Mouse (Mus musculus): Measurements from ENCODE around the gene Zfp414. TPM values are rescaled to one million over a fixed set of nuclear protein-coding genes. Genes with fewer than 3 reads are reported as not detected.
"Not testable (repeated sequence)": the region's sequence is repeated elsewhere in the genome, so short reads cannot be mapped to it uniquely, and the experiment has no call there.

The Zfp414 gene
- polyA plus RNA-seq, 1 experiment from 2014 or later, result 53.3 TPM

DNA sequence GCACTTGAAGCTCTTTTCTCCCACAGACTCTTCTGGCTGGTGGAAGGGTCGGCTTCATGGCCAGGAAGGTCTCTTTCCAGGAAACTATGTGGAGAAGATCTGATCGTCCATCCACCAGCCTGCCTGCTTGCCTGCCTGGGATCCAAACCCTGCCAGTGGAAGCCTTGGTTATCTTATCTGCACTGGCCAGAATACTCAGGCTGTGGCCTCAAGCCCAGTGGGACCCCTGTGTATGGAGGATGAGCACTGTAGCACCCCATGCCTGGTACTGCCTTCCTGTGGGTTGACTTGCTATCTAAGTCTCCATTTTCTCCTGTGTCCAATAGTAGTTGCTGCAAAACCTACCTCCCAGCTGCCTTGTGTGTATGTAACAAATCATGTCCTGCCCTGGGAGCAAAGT lies 21.6 kb upstream of the Zfp414 start:
- WGBS, result 87% methylated on average over 2 of the region's 2 CpGs
- no peak overlapping the region for H3K9ac ChIP-seq (replicated peaks; ENCODE audit: low read length)
- DNase-seq (ENCODE audit: low spot score) (no peak), ATAC-seq (replicated peaks; ENCODE audit: insufficient number of reproducible peaks, low FRiP score, low TSS enrichment, low read depth) (no peak)
- no peak overlapping the region for H3K27ac ChIP-seq (replicated peaks; ENCODE audit: low read depth, low read length)
- no peak overlapping the region for H3K4me3 ChIP-seq (ENCODE audit: low read depth, low read length)
- no peak overlapping the region for H3K4me2 ChIP-seq (ENCODE audit: low read depth, low read length)
- H3K27me3 ChIP-seq (ENCODE audit: control insufficient read depth, insufficient read depth, low read length), result no peaks in the 10 kb centered on the region
- no peaks in the 10 kb centered on the region for H3K9me3 ChIP-seq (replicated peaks; ENCODE audit: control insufficient read depth, low read length)
- no peaks in the 10 kb centered on the region for H3K36me3 ChIP-seq (replicated peaks; ENCODE audit: control insufficient read depth, insufficient read depth, low read depth, low read length)
- H3K4me1 ChIP-seq (ENCODE audit: control insufficient read depth, insufficient read depth, low read length), result no peaks in the 10 kb centered on the region

DNA sequence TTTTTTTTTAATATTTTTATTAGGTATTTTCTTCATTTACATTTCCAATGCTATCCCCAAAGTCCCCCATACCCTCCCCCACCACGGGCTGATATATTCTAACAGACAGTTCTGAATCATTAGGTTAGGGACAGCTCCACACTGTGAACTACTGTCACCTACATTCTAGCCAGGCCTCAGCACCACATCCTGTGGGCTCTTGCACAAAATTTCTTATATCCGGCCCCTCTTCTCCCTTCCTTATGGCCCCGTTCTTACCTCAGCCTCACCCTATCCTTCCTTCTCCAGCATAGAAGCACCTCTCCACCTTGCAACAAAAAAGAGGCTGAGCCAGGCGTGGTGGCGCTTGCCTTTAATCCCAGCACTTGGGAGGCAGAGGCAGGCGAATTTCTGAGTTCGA lies 18.3 kb upstream of the Zfp414 start:
- Histone ChIP-seq H3K4me3 (ENCODE audit: low read depth, low read length) (no peak overlapping the region), H3K27ac (replicated peaks; ENCODE audit: low read depth, low read length) (no peak overlapping the region), H3K36me3 (replicated peaks; ENCODE audit: control insufficient read depth, insufficient read depth, low read depth, low read length) (no peaks in the 10 kb centered on the region), H3K27me3 (ENCODE audit: control insufficient read depth, insufficient read depth, low read length) (no peaks in the 10 kb centered on the region), H3K4me1 (ENCODE audit: control insufficient read depth, insufficient read depth, low read length) (no peaks in the 10 kb centered on the region), H3K4me2 (ENCODE audit: low read depth, low read length) (no peak overlapping the region), H3K9ac (replicated peaks; ENCODE audit: low read length) (no peak overlapping the region), H3K9me3 (replicated peaks; ENCODE audit: control insufficient read depth, low read length) (no peaks in the 10 kb centered on the region)
- DNase-seq (ENCODE audit: low spot score) (no peak), ATAC-seq (replicated peaks; ENCODE audit: insufficient number of reproducible peaks, low FRiP score, low TSS enrichment, low read depth) (no peak)
- WGBS, result 82% methylated on average over 7 of the region's 7 CpGs

DNA sequence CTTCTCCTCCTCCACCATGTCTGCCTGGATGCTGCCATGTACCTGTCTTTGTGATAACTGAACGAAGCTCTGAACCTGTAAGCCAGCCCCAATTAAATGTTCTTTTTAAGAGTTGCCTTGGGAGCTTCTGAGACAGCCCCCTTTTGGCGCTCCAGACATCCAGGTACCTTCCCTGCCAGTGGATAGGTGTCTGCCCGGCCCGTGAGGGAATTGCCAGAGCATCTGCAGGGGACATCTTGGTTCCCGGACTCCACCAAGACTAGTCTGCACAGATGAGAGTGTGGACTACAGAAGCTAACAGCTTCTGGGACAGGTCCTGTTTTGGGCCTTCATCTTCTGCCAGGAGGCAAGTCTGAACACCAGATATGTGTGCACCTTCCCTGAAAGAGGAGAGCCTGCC lies 15.2 kb upstream of the Zfp414 start:
- not testable (repeated sequence) for ATAC-seq (replicated peaks; ENCODE audit: insufficient number of reproducible peaks, low FRiP score, low TSS enrichment, low read depth); H3K9me3 ChIP-seq (replicated peaks; ENCODE audit: control insufficient read depth, low read length); H3K4me2 ChIP-seq (ENCODE audit: low read depth, low read length); H3K27ac ChIP-seq (replicated peaks; ENCODE audit: low read depth, low read length); H3K4me1 ChIP-seq (ENCODE audit: control insufficient read depth, insufficient read depth, low read length); H3K27me3 ChIP-seq (ENCODE audit: control insufficient read depth, insufficient read depth, low read length); H3K9ac ChIP-seq (replicated peaks; ENCODE audit: low read length); H3K36me3 ChIP-seq (replicated peaks; ENCODE audit: control insufficient read depth, insufficient read depth, low read depth, low read length); DNase-seq (ENCODE audit: low spot score); H3K4me3 ChIP-seq (ENCODE audit: low read depth, low read length)
- WGBS, result 88% methylated on average over 5 of the region's 5 CpGs

DNA sequence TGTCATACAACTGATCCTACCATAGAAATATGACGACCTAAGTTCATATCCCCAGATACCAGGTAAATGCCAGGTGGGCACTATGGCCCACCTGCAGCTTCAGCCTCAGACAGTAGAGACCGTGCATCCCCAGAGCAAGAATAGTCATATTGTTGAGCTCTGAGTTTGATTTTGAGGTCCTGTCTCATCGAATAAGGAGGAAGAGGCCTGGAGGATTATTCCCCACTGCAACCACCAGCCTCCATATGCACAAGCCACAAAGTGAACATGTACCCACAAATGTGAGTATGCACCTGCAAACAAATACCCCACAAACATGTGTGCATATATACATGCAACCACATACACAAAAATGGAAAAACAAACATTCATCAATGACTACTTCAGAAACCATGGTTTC lies 1.6 kb upstream of the Zfp414 start:
- ATAC-seq (replicated peaks; ENCODE audit: insufficient number of reproducible peaks, low FRiP score, low TSS enrichment, low read depth), result no peak
- Histone ChIP-seq H3K9ac (replicated peaks; ENCODE audit: low read length) (no peak overlapping the region), H3K9me3 (replicated peaks; ENCODE audit: control insufficient read depth, low read length) (no peaks in the 10 kb centered on the region), H3K4me2 (ENCODE audit: low read depth, low read length) (no peak overlapping the region), H3K27me3 (ENCODE audit: control insufficient read depth, insufficient read depth, low read length) (no peaks in the 10 kb centered on the region), H3K27ac (replicated peaks; ENCODE audit: low read depth, low read length) (no peak overlapping the region), H3K36me3 (replicated peaks; ENCODE audit: control insufficient read depth, insufficient read depth, low read depth, low read length) (peaks cover 3% of the 10 kb centered on the region; the same call in 1 of the 2 replicates), H3K4me3 (ENCODE audit: low read depth, low read length) (no peak overlapping the region), H3K4me1 (ENCODE audit: control insufficient read depth, insufficient read depth, low read length) (no peaks in the 10 kb centered on the region; the same call in 1 of the 2 replicates)
- WGBS, result 91% methylated on average over 3 of the region's 3 CpGs
- DNase-seq (ENCODE audit: low spot score), result no peak

DNA sequence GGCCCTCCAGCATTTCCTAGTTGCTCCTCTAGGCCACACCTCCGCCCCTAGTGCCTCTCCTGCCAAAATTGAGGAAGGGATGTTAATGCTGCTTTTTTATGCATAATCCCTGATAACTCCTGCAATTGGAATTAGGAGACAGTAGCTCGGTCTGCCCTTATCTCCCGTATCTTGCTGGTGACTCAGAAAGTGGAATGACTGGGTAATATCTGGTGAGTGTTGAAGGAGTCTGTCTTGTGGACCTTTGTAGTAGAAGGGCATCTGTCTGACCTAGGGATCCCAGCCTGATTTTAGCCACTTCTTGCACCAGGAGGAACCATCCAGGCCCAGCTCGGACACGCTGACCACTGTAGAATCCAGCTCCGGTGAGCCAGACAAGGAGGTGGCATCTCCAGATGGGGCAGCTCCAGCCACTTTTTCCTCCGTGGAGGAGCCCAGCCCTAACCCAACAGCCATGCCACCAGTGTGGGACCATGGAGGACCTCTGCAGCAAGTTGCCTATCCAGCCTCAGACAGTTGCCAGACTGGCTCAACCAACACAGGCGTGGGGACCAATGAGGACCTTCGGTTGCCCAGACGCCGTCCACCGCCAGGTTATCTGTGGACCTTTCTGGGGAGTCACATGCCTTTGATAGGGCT lies 716 bp downstream of the Zfp414 start:
- H3K27me3 ChIP-seq (ENCODE audit: control insufficient read depth, insufficient read depth, low read length), result no peaks in the 10 kb centered on the region
- 75% methylated on average over 12 of the region's 12 CpGs for WGBS
- no peaks in the 10 kb centered on the region for H3K9me3 ChIP-seq (replicated peaks; ENCODE audit: control insufficient read depth, low read length)
- peak overlapping the region; percentile 66 for H3K4me3 ChIP-seq (ENCODE audit: low read depth, low read length)
- 0 out of 2 replicates have a peak, but pooled peaks have one; percentile 2 for ATAC-seq (replicated peaks; ENCODE audit: insufficient number of reproducible peaks, low FRiP score, low TSS enrichment, low read depth)
- H3K4me2 ChIP-seq (ENCODE audit: low read depth, low read length), result peak overlapping the region; percentile 65
- DNase-seq (ENCODE audit: low spot score), result no peak
- no peaks in the 10 kb centered on the region; the same call in 1 of the 2 replicates for H3K4me1 ChIP-seq (ENCODE audit: control insufficient read depth, insufficient read depth, low read length)
- peak overlapping the region; percentile 96 for H3K27ac ChIP-seq (replicated peaks; ENCODE audit: low read depth, low read length)
- peaks cover 3% of the 10 kb centered on the region; the same call in 1 of the 2 replicates for H3K36me3 ChIP-seq (replicated peaks; ENCODE audit: control insufficient read depth, insufficient read depth, low read depth, low read length)
- H3K9ac ChIP-seq (replicated peaks; ENCODE audit: low read length), result peak overlapping the region; percentile 90

DNA sequence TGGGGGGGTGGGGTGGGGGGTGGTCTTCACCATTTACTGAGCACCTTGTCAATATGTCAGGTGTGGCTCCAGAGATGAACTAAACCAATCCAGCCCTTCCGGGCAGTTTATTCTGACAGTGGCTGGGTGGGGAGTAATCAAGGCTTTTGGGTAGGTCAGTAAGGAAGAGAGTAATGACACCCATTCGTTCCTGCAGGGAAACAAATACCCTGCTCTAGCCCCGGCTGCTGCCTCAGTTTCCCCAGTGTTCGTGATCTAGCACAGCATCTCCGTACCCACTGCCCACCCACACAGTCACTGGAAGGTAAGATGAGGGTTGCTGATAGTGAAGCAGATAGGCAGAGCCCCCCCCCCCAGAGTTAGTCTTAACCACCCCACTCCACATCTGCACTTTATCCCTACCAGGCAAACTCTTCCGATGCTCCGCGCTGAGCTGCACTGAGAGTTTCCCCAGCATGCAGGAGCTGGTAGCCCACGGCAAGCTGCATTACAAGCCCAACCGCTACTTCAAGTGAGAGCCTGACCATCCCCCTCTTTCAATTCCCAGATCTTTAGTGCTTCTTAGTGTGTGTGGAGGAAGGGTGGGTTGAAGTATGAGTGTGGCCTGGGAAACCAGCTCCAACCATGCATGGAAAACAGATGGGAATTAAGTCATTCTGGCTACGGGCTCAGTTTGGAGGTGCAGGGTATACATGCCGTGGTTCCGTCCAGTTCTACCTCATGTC lies 1.4 kb downstream of the Zfp414 start:
- no peak overlapping the region for H3K4me2 ChIP-seq (ENCODE audit: low read depth, low read length)
- WGBS, result 87% methylated on average over 13 of the region's 13 CpGs
- DNase-seq (ENCODE audit: low spot score), result no peak
- H3K4me3 ChIP-seq (ENCODE audit: low read depth, low read length), result no peak overlapping the region; the same call in 1 of the 2 replicates
- no peaks in the 10 kb centered on the region for H3K27me3 ChIP-seq (ENCODE audit: control insufficient read depth, insufficient read depth, low read length)
- no peaks in the 10 kb centered on the region; the same call in 1 of the 2 replicates for H3K4me1 ChIP-seq (ENCODE audit: control insufficient read depth, insufficient read depth, low read length)
- H3K9me3 ChIP-seq (replicated peaks; ENCODE audit: control insufficient read depth, low read length), result no peaks in the 10 kb centered on the region
- no peak overlapping the region for H3K27ac ChIP-seq (replicated peaks; ENCODE audit: low read depth, low read length)
- no peak overlapping the region for H3K9ac ChIP-seq (replicated peaks; ENCODE audit: low read length)
- ATAC-seq (replicated peaks; ENCODE audit: insufficient number of reproducible peaks, low FRiP score, low TSS enrichment, low read depth), result no peak
- H3K36me3 ChIP-seq (replicated peaks; ENCODE audit: control insufficient read depth, insufficient read depth, low read depth, low read length), result peaks cover 3% of the 10 kb centered on the region; the same call in 1 of the 2 replicates

DNA sequence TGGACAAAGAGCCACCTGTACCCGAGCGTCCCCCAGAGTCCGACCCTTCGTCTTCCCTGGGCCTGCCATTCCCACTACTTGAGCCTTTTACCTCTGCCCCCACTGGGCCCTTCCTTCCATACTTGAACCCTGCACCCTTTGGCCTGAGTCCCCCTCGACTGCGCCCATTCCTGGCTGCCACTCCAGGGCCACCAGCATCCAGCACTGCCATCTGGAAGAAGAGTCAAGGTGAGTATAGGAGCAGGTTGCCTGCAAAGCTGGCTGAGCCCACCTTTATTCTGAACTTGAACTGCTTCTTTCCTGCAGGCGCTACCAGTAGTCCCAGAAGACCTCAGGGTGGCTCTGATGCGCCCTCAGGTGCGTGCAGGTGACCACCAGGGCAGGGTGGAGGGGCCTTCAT lies 2.3 kb downstream of the Zfp414 start:
- H3K27ac ChIP-seq (replicated peaks; ENCODE audit: low read depth, low read length), result no peak overlapping the region
- no peak overlapping the region for H3K9ac ChIP-seq (replicated peaks; ENCODE audit: low read length)
- H3K36me3 ChIP-seq (replicated peaks; ENCODE audit: control insufficient read depth, insufficient read depth, low read depth, low read length), result peaks cover 3% of the 10 kb centered on the region; the same call in 1 of the 2 replicates
- DNase-seq (ENCODE audit: low spot score) (no peak), ATAC-seq (replicated peaks; ENCODE audit: insufficient number of reproducible peaks, low FRiP score, low TSS enrichment, low read depth) (no peak)
- no peaks in the 10 kb centered on the region; the same call in 1 of the 2 replicates for H3K4me1 ChIP-seq (ENCODE audit: control insufficient read depth, insufficient read depth, low read length)
- no peaks in the 10 kb centered on the region for H3K27me3 ChIP-seq (ENCODE audit: control insufficient read depth, insufficient read depth, low read length)
- H3K9me3 ChIP-seq (replicated peaks; ENCODE audit: control insufficient read depth, low read length), result no peaks in the 10 kb centered on the region
- WGBS, result 94% methylated on average over 9 of the region's 9 CpGs
- no peak overlapping the region for H3K4me3 ChIP-seq (ENCODE audit: low read depth, low read length)
- no peak overlapping the region for H3K4me2 ChIP-seq (ENCODE audit: low read depth, low read length)

DNA sequence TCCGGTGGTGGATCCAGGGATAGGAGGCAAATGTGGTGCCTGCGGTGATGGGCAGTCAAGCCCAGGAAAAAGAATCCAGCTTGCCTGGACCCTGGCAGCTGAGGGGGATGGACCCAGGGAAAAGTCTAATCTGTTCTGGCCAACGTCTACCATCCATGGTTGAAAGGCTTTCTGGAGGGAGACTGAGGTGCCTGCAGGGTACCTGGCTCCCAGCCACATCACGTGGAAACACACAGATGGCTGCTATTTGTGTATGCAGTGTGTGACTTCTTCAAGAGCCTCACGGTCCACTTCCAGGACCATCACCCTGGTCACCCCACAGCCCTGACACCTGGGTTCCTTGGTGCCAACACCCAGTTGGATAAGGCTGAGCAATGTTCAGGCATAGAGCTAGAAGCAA lies 2.9 kb downstream of the Zfp414 start:
- no peak for DNase-seq (ENCODE audit: low spot score)

More for the DNA sequence above, 2.9 kb downstream of the Zfp414 start:
- WGBS, result 89% methylated on average over 5 of the region's 5 CpGs
- no peak overlapping the region for H3K4me2 ChIP-seq (ENCODE audit: low read depth, low read length)
- no peak for ATAC-seq (replicated peaks; ENCODE audit: insufficient number of reproducible peaks, low FRiP score, low TSS enrichment, low read depth)
- no peak overlapping the region for H3K4me3 ChIP-seq (ENCODE audit: low read depth, low read length)
- H3K9ac ChIP-seq (replicated peaks; ENCODE audit: low read length), result no peak overlapping the region
- H3K36me3 ChIP-seq (replicated peaks; ENCODE audit: control insufficient read depth, insufficient read depth, low read depth, low read length), result peaks cover 3% of the 10 kb centered on the region; the same call in 1 of the 2 replicates
- H3K9me3 ChIP-seq (replicated peaks; ENCODE audit: control insufficient read depth, low read length), result no peaks in the 10 kb centered on the region
- H3K27me3 ChIP-seq (ENCODE audit: control insufficient read depth, insufficient read depth, low read length), result no peaks in the 10 kb centered on the region
- no peak overlapping the region for H3K27ac ChIP-seq (replicated peaks; ENCODE audit: low read depth, low read length)
- no peaks in the 10 kb centered on the region; the same call in 1 of the 2 replicates for H3K4me1 ChIP-seq (ENCODE audit: control insufficient read depth, insufficient read depth, low read length)
